Mouse (Mus musculus): ENCODE measurements at regions not wholly inside any gene's neighbourhood (a gene's known extent, or its start where the extent isn't known, plus 50 kb on each side); places are given as distances from the start of the nearest gene placed in this dataset.

DNA sequence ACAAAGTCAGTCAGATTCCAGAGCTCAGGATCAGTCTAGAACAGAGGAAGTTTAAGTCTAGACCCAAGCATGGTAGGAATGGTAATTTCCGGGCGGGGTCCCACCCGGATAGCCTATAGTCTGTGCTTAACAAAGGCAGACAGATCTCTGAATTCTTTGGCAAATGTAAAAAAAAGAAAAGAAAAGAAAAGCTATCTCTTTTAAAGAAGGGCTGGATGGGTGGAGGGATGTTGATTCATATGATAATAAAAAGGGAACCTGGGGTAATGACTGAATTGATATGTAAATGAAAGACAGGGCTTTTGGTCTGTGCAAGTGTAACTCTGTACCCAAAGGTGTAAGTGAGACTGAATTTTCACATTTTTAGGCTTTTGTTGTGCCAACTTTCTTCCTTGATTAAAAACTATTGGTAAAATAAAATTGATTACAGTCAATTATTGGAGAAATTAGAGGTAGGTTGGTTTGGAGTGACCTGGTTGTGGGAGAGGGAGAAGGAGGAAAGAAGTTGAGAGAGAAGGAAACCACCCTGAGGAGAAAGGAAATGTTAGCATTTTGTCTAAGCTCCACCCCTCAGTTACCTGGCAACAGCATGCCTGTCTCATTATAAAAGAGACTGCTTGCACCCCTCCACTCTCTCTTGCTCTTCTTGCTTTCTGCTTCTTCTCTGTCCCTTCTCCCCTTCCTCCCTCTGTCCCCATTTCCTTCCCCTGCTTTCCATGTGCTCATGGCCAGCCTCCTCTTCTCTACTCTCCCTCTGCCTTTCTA is 259.3 kb upstream of the Crbn start:
- Histone ChIP-seq H3K36me3 (ENCODE audit: control insufficient read depth, insufficient read depth, low read length) (no peaks in the 10 kb centered on the region), H3K4me2 (ENCODE audit: low read depth) (no peak overlapping the region), H3K4me1 (ENCODE audit: control insufficient read depth, insufficient read depth, low read length) (no peaks in the 10 kb centered on the region), H3K27ac (ENCODE audit: low read depth, low read length) (no peak overlapping the region), H3K27me3 (ENCODE audit: control insufficient read depth, insufficient read depth, low read length) (no peaks in the 10 kb centered on the region), H3K9me3 (ENCODE audit: control insufficient read depth, low read length) (no peaks in the 10 kb centered on the region), H3K9ac (ENCODE audit: low read length) (no peak overlapping the region), H3K4me3 (ENCODE audit: low read depth, low read length) (no peak overlapping the region)
- DNase-seq (ENCODE audit: low spot score) (no peak), ATAC-seq (ENCODE audit: insufficient read depth, low FRiP score, low TSS enrichment) (no peak)
- WGBS: 74% methylated on average over 3 of the region's 3 CpGs

DNA sequence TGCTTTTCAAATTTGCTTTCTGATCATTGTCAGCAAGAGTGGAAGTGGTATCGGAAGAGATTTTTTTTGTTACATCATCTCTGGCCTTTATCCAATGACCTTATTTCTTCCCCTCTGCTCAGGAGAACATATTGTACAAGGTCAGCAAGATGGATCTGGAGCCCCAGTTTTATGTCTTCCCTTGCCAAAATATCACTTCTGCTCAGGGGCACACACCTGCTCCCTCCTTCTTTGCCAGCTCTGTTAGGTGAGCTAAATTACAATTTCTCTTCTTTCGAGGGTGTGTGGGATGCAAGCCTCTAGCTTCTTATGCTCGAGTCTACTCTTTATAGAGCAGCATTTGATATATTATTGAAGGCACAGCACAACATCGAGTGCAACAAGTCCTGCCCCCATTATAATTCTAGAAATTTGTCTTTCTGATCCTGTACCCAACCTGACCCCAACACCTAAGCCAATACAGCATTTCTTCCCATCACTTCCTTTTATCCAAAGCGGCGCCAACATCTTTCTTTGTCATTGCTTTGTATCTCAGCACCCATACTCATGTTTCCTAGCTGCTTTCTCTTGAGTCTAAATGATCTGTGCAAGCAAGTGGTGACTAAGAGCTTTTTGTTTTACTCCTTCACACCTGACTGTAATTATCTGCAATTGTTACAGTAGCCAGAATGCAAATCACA is 263.1 kb upstream of the Crbn start:
- no peak overlapping the region for H3K4me2 ChIP-seq (ENCODE audit: low read depth)

DNA sequence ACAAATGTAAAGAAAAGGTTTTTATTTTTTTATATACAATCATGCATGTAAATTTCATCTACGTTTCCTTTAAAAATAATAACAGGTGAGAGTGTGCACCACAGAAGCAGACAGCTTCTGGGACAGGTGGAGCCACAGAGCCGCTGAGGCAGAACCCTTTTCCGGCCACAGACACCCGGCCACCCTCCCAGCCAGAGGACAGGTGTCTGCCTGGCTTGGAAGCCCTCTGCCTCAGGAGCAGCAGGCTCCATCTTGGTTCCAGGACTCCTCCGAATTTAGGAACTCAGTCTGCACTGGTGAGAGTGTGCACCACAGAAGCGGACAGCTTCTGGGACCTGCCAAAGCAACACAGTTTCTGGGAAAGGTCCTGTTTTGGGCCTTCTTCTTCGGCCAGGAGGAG is 270.6 kb upstream of the Crbn start:
- ATAC-seq (ENCODE audit: insufficient read depth, low FRiP score, low TSS enrichment) (no peak), DNase-seq (ENCODE audit: low spot score) (no peak)
- Histone ChIP-seq H3K4me3 (ENCODE audit: low read depth, low read length) (no peak overlapping the region), H3K27ac (ENCODE audit: low read depth, low read length) (no peak overlapping the region), H3K4me1 (ENCODE audit: control insufficient read depth, insufficient read depth, low read length) (no peaks in the 10 kb centered on the region), H3K27me3 (ENCODE audit: control insufficient read depth, insufficient read depth, low read length) (no peaks in the 10 kb centered on the region), H3K9me3 (ENCODE audit: control insufficient read depth, low read length) (no peaks in the 10 kb centered on the region), H3K4me2 (ENCODE audit: low read depth) (no peak overlapping the region), H3K9ac (ENCODE audit: low read length) (no peak overlapping the region), H3K36me3 (ENCODE audit: control insufficient read depth, insufficient read depth, low read length) (no peaks in the 10 kb centered on the region)
- WGBS: 87% methylated on average over 7 of the region's 7 CpGs

More for the DNA sequence above, 263.1 kb upstream of the Crbn start:
- ATAC-seq (ENCODE audit: insufficient read depth, low FRiP score, low TSS enrichment) (no peak), DNase-seq (ENCODE audit: low spot score) (no peak)
- whole genome bisulfite sequencing: 89% methylated on average over 6 of the region's 6 CpGs
- Histone ChIP-seq H3K36me3 (ENCODE audit: control insufficient read depth, insufficient read depth, low read length) (no peaks in the 10 kb centered on the region), H3K27me3 (ENCODE audit: control insufficient read depth, insufficient read depth, low read length) (no peaks in the 10 kb centered on the region), H3K9ac (ENCODE audit: low read length) (no peak overlapping the region), H3K4me1 (ENCODE audit: control insufficient read depth, insufficient read depth, low read length) (no peaks in the 10 kb centered on the region), H3K9me3 (ENCODE audit: control insufficient read depth, low read length) (no peaks in the 10 kb centered on the region), H3K27ac (ENCODE audit: low read depth, low read length) (no peak overlapping the region), H3K4me3 (ENCODE audit: low read depth, low read length) (no peak overlapping the region)

DNA sequence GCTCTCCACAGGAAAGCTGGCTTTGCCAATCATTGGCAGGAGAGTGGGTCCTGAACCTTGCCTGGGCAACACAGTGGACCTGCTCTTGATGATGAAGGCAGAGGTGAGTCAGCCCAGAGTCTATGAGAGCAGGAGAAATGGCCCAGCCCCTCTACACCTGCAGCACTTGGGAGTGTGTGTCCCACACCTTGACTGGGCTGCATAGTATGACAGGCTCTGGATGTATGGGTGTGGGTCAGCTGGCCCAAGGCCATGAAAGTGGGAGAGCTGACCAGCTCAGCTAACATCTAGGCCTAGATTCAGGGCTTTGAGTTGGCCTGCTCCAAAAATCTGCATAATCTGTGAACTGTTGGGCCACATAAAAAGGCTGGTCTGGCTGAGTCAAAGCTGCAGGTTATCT is 292.7 kb upstream of the Crbn start:
- Histone ChIP-seq H3K27me3 (ENCODE audit: control insufficient read depth, insufficient read depth, low read length) (no peaks in the 10 kb centered on the region), H3K4me3 (ENCODE audit: low read depth, low read length) (no peak overlapping the region), H3K9me3 (ENCODE audit: control insufficient read depth, low read length) (no peaks in the 10 kb centered on the region), H3K4me2 (ENCODE audit: low read depth) (no peak overlapping the region), H3K36me3 (ENCODE audit: control insufficient read depth, insufficient read depth, low read length) (no peaks in the 10 kb centered on the region), H3K27ac (ENCODE audit: low read depth, low read length) (no peak overlapping the region), H3K9ac (ENCODE audit: low read length) (no peak overlapping the region), H3K4me1 (ENCODE audit: control insufficient read depth, insufficient read depth, low read length) (no peaks in the 10 kb centered on the region)
- ATAC-seq (ENCODE audit: insufficient read depth, low FRiP score, low TSS enrichment) (no peak), DNase-seq (ENCODE audit: low spot score) (no peak)

DNA sequence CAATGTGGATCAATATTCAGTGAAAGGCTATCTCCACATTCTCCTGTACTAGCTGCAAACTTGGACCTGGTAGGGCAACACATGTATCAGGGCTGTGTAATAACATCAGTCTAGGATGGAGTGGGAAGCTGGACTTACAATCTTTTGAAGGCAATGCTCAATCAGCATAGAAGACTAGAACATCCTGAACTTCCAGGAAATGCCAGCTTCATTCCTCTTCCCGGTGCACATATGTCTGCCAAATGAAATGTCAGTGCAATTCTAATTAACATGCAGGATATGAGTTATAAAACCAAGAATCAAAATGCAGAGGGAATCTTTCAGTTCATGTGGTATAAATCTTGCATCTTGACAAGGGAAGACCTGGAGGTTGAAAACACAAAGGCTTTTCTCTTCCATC is 328.8 kb upstream of the Crbn start:
- ATAC-seq (ENCODE audit: insufficient read depth, low FRiP score, low TSS enrichment) (no peak), DNase-seq (ENCODE audit: low spot score) (no peak)
- Histone ChIP-seq H3K4me3 (ENCODE audit: low read depth, low read length) (no peak overlapping the region), H3K4me1 (ENCODE audit: control insufficient read depth, insufficient read depth, low read length) (no peaks in the 10 kb centered on the region), H3K4me2 (ENCODE audit: low read depth) (no peak overlapping the region), H3K27ac (ENCODE audit: low read depth, low read length) (no peak overlapping the region), H3K9ac (ENCODE audit: low read length) (no peak overlapping the region), H3K9me3 (ENCODE audit: control insufficient read depth, low read length) (no peaks in the 10 kb centered on the region), H3K27me3 (ENCODE audit: control insufficient read depth, insufficient read depth, low read length) (no peaks in the 10 kb centered on the region), H3K36me3 (ENCODE audit: control insufficient read depth, insufficient read depth, low read length) (no peaks in the 10 kb centered on the region)
- WGBS: 88% methylated on average over 1 of the region's 1 CpGs

DNA sequence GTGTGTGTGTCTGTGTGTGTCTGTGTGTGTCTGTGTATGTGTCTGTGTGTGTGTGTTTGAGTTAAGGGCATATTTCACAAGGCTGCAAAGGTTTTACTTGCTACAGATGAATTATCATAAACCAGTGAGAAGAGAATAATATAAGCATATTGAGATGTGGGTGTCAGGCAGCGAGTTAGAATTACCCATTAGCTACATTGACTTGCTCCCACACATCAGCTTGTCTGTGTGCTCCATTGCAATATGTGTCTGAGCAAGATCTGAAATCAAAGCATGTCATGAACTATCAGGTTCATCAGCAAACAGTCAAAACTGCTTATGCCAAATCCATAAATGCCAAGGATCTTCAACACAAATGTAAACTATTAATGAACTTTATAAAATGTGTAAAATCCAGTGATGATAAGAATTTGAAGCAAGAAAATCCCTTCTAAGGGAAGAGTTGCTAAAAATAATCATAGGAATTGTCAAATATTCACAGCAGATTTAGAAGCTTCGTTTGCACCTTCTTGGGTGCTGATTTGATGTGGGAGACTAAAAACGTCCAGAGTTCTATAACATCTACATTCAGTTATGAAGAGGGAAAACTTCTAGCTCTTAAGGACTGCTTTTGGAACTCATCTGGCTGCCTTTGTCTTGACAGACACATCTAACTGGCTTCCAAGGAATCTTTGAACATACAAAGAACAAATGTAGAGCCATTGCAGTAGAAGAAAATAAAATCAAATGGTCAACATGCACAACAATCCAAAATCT is 361.7 kb upstream of the Lrrn1 start:
- Histone ChIP-seq H3K36me3 (ENCODE audit: control insufficient read depth, insufficient read depth, low read length) (no peaks in the 10 kb centered on the region), H3K4me2 (ENCODE audit: low read depth) (no peak overlapping the region), H3K4me3 (ENCODE audit: low read depth, low read length) (no peak overlapping the region), H3K27me3 (ENCODE audit: control insufficient read depth, insufficient read depth, low read length) (no peaks in the 10 kb centered on the region), H3K9ac (ENCODE audit: low read length) (no peak overlapping the region), H3K27ac (ENCODE audit: low read depth, low read length) (no peak overlapping the region), H3K4me1 (ENCODE audit: control insufficient read depth, insufficient read depth, low read length) (no peaks in the 10 kb centered on the region), H3K9me3 (ENCODE audit: control insufficient read depth, low read length) (no peaks in the 10 kb centered on the region)
- no peak for DNase-seq (ENCODE audit: low spot score)
- WGBS: 72% methylated on average over 3 of the region's 3 CpGs
- no peak for ATAC-seq (ENCODE audit: insufficient read depth, low FRiP score, low TSS enrichment)

DNA sequence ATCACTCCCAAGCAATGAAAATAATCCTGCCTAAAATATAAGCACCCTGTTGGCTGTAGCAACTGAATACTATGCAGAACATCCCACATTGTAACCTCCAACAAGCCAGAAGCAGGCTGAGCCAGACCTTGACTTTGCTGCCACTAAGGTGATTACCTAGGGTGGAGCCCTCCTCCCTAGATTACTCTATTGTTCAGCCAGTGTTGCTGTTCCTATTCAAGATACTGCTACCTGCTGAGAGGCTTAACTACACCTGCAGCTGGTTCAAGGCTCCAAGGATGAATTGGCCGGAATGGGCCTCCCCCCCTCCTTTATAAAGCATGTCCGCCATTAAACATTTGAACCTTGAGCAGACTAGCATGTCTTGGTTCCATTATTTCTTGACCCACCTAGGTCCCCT is 311.3 kb upstream of the Lrrn1 start:
- Histone ChIP-seq H3K4me1 (ENCODE audit: control insufficient read depth, insufficient read depth, low read length) (no peaks in the 10 kb centered on the region), H3K36me3 (ENCODE audit: control insufficient read depth, insufficient read depth, low read length) (no peaks in the 10 kb centered on the region), H3K27me3 (ENCODE audit: control insufficient read depth, insufficient read depth, low read length) (no peaks in the 10 kb centered on the region), H3K9ac (ENCODE audit: low read length) (no peak overlapping the region), H3K27ac (ENCODE audit: low read depth, low read length) (no peak overlapping the region), H3K4me2 (ENCODE audit: low read depth) (no peak overlapping the region), H3K4me3 (ENCODE audit: low read depth, low read length) (no peak overlapping the region), H3K9me3 (ENCODE audit: control insufficient read depth, low read length) (no peaks in the 10 kb centered on the region)
- ATAC-seq (ENCODE audit: insufficient read depth, low FRiP score, low TSS enrichment) (no peak), DNase-seq (ENCODE audit: low spot score) (no peak)
- WGBS: 80% methylated on average over 2 of the region's 2 CpGs

DNA sequence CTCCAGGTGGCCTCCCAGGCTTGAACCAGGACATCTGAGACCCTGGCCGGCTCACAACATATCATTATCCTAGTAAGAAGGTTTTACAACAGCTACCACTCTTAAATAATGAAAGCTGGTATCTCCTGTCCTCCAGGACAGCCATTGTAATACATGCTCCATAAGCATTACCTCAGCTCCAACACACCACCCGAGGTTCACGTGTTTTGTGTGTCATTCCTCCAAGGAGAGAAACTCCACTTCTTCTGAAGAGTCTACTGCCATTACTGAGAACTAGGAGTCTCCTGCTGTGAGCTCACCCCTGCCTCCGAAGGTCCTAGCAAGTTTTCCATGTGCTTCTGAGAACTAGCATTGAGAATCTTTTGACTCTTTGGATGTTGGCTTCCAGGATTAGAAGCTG is 310.8 kb upstream of the Lrrn1 start:
- Histone ChIP-seq H3K4me3 (ENCODE audit: low read depth, low read length) (no peak overlapping the region), H3K36me3 (ENCODE audit: control insufficient read depth, insufficient read depth, low read length) (no peaks in the 10 kb centered on the region), H3K27me3 (ENCODE audit: control insufficient read depth, insufficient read depth, low read length) (no peaks in the 10 kb centered on the region), H3K9me3 (ENCODE audit: control insufficient read depth, low read length) (no peaks in the 10 kb centered on the region), H3K27ac (ENCODE audit: low read depth, low read length) (no peak overlapping the region), H3K4me1 (ENCODE audit: control insufficient read depth, insufficient read depth, low read length) (no peaks in the 10 kb centered on the region), H3K4me2 (ENCODE audit: low read depth) (no peak overlapping the region), H3K9ac (ENCODE audit: low read length) (no peak overlapping the region)
- DNase-seq (ENCODE audit: low spot score): no peak
- no peak for ATAC-seq (ENCODE audit: insufficient read depth, low FRiP score, low TSS enrichment)
- 73% methylated on average over 4 of the region's 4 CpGs for WGBS
